Mouse (Mus musculus) lung, adult 2 months (tissue): Measurements from ENCODE around the gene Rnf115.

Experiments
- CTCF ChIP-seq: fragments of 200-500 bp; IDR thresholded peaks from 2 replicates; pipeline ENCODE4 v1.5.1; 2011; ENCODE audit warnings: mild to moderate bottlenecking, low read length, control low read depth; ENCODE audit not compliant: insufficient read depth
- POLR2A ChIP-seq: fragments of 200-500 bp; IDR thresholded peaks from 2 replicates; pipeline ENCODE4 v1.6.1; 2011; ENCODE audit warnings: low read depth, mild to moderate bottlenecking, control low read depth, low read length, borderline replicate concordance; ENCODE audit errors: extremely low read depth

DNA sequence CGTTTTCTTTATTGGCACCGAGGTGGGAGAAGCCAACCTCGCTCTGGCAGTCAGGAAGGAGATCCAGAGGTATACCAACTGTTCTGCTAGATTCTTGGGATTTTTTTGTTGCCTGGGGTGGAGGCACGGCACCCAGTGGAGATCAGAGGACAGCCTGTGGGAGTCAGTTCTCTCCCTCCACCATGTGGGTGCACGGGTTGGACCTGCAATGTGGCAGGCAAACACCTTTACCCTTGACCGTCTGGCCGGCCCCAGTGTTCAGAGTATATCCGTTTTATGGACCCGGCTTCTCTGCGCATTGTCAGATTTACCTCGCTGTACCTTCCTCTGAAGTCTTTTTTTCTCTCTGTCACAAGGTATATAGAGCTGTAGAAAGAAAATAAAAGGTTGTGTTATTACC, 72.8 kb downstream of the Rnf115 start:
- TF ChIP-seq POLR2A (no peak), CTCF (no peak)
